Mouse (Mus musculus) heart, embryonic 15.5 days (tissue): ENCODE data around the gene Mast2. TPM values are rescaled to one million over a fixed set of nuclear protein-coding genes. Genes with fewer than 3 reads are reported as not detected.

Experiments used
- ATAC-seq: fragments of 200-750 bp; cut with Nextera tagmentation; replicated peaks from 2 replicates; pipeline ENCODE4 v1.8.0; 2017; ENCODE audit warnings: low read depth, moderate TSS enrichment; ENCODE audit not compliant: insufficient number of reproducible peaks, insufficient read depth, low FRiP score
- H3K27ac ChIP-seq: fragments of 300-500 bp; sonication (generic); 2 replicates; pipeline ENCODE4 v1.5.1; 2015; ENCODE audit warnings: mild to moderate bottlenecking, inconsistent platforms
- H3K27me3 ChIP-seq: fragments of 300-500 bp; sonication (generic); 2 replicates; pipeline ENCODE4 v1.6.1; 2015; ENCODE audit warnings: inconsistent platforms
- H3K36me3 ChIP-seq: fragments of 300-500 bp; sonication (generic); 2 replicates; pipeline ENCODE4 v1.6.1; 2015; ENCODE audit warnings: mild to moderate bottlenecking, inconsistent platforms
- H3K4me1 ChIP-seq: fragments of 300-500 bp; sonication (generic); replicated peaks from 2 replicates; pipeline ENCODE4 v1.6.1; 2015; ENCODE audit warnings: inconsistent platforms
- H3K4me2 ChIP-seq: fragments of 300-500 bp; sonication (generic); 2 replicates; pipeline ENCODE4 v1.6.1; 2015; ENCODE audit warnings: inconsistent platforms, mild to moderate bottlenecking, moderate library complexity
- H3K4me3 ChIP-seq: fragments of 300-500 bp; sonication (generic); 2 replicates; pipeline ENCODE4 v1.5.1; 2015; ENCODE audit warnings: mild to moderate bottlenecking, inconsistent platforms
- H3K9ac ChIP-seq: fragments of 300-500 bp; sonication (generic); 2 replicates; pipeline ENCODE4 v1.6.1; 2015; ENCODE audit warnings: mild to moderate bottlenecking, inconsistent platforms
- H3K9me3 ChIP-seq: fragments of 300-500 bp; sonication (generic); replicated peaks from 2 replicates; pipeline ENCODE4 v1.6.1; 2016; ENCODE audit warnings: inconsistent platforms
- WGBS: fragments of 180-500 bp; shearing (Covaris S2); methylation state at CpG from one replicate; pipeline ENCODE4 v1.1.7; 2015; ENCODE audit warnings: mixed read lengths; 5-methylcytosine and 5-hydroxymethylcytosine counted together
- polyA plus RNA-seq: library from polyadenylated mRNA; unstranded; fragments of >200 nt; fragmentation: Nextera tagmentation; extraction: Ambion mirVana; gene quantifications from 2 replicates; pipeline ENCODE4 v1.2.1, GENCODE M21; 2015

Gene Mast2
- polyA plus RNA-seq, 1 experiment from 2014 or later, result 16.8 TPM

DNA sequence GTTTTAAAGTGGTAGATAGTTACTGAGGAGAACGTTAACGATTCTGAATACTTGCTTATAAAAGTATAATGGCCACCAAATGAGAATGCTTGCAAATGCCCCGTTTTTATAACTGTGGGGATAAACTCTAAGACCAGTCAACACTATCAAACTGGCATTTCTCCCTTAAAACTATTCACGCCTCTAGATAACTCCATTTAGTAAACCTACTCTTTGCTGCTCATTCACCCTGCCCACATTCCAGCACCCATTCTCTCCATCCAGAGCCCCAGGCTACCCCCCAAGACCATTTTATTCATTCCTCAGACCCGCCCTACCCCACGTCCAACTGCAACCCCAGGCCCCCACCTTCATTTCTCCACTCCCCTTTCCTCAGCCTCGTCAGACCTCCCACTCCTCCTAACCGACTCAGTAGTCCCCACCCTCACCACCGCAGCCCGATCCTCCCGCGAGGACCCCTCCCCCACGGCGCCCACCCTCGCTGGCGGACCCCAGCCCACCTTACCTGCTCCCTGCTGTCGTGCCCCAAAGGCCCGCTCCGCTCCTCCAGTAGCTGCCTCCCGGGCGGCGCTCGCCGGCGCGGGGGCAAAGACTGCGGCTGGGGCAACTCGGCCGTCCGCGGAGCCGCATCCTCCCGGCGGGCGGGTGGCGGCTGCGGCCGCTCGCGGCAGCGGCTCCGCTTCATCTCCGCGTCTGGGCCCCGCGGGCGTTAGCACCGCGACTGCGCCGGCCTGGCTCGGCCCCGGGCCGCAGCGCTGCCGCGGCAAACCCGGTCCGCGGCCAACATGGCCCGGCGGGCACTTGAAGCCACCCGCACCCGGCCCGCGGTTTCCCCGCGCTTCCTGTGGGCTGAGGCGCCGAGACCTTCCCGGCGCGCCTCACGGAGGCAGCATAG, 505 bp downstream of the Mast2 start:
- no peaks in the 10 kb centered on the region for H3K9me3 ChIP-seq
- WGBS, result under 1% methylated on average over 62 of the region's 74 CpGs

DNA sequence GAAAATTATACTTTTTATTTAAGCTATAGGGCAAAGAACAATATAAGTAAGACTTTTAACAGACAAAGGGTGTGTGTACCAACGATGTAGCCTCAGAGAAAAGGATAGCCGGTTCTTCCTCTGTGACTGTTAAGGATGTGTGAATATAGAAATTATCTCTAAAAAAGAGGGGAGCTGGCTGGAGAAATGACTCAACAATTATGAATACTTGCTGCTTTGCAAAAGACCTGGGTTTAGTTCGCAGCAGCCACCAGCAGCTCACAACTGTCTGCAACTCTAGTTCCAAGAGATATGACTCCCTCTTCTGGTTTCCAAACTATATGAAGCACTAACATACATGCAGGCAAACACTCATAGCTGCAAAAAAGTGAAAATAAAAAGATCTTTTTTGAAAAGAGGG, 2.0 kb downstream of the Mast2 start:
- WGBS, result 93% methylated on average over 3 of the region's 3 CpGs
- Histone ChIP-seq H3K4me3 (no peak overlapping the region), H3K9ac (no peak overlapping the region), H3K27ac (no peak overlapping the region), H3K36me3 (no peaks in the 10 kb centered on the region), H3K4me2 (no peak overlapping the region), H3K9me3 (no peaks in the 10 kb centered on the region), H3K4me1 (peaks cover 18% of the 10 kb centered on the region), H3K27me3 (no peaks in the 10 kb centered on the region)
- ATAC-seq, result no peak

More for the DNA sequence above, 505 bp downstream of the Mast2 start:
- Histone ChIP-seq H3K4me3 (peak overlapping the region; percentile 96), H3K27me3 (no peaks in the 10 kb centered on the region), H3K9ac (peak overlapping the region; percentile 98), H3K4me2 (peak overlapping the region; percentile 73), H3K4me1 (peaks cover 18% of the 10 kb centered on the region), H3K36me3 (no peaks in the 10 kb centered on the region), H3K27ac (peak overlapping the region; percentile 91)
- ATAC-seq, result peak; percentile 68

DNA sequence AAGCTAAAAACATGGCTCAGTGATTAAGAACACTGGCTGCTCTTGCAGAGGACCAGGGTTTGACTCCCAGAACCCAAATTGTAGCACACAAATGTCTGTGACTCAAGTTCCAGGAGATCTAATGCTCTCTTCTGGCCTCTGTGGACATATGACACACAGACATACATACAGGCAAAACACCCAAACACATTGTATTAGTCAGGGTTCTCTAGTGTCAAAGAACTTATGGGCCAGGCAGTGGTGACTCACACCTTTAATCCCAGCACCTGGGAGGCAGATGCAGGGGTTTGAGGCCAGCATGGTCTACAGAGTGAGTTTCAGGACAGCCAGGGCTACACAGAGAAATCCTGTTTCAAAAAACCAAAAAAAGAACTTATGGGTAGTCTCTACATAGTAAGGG, 12.4 kb downstream of the Mast2 start:
- H3K27ac ChIP-seq, result no peak overlapping the region
- no peak overlapping the region for H3K4me2 ChIP-seq
- ATAC-seq, result no peak
- H3K9me3 ChIP-seq, result no peaks in the 10 kb centered on the region
- no peaks in the 10 kb centered on the region for H3K36me3 ChIP-seq
- no peaks in the 10 kb centered on the region for H3K27me3 ChIP-seq
- peaks cover 5% of the 10 kb centered on the region for H3K4me1 ChIP-seq
- H3K4me3 ChIP-seq, result no peak overlapping the region
- H3K9ac ChIP-seq, result no peak overlapping the region

DNA sequence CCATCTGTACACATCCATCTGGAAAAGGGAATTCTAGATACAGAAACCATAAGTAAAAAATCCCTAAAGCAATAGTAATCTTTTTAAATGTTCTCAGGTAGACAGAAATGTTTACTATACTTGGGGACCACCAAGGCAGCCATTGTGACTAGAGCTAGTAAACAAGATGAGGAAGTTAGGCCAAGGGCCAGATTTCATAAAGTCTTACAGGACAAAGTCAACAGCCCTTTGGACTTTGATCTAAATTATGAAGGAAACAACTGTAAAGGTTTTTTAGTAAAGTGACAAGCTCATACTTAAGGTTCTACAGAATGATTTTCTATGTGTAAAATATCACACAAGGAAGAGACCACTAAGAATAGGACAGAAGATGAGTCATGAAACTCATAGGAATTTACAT, 14.0 kb downstream of the Mast2 start:
- Histone ChIP-seq H3K27ac (no peak overlapping the region), H3K9me3 (no peaks in the 10 kb centered on the region), H3K4me2 (no peak overlapping the region), H3K4me1 (peaks cover 5% of the 10 kb centered on the region), H3K4me3 (no peak overlapping the region), H3K9ac (no peak overlapping the region), H3K27me3 (no peaks in the 10 kb centered on the region), H3K36me3 (no peaks in the 10 kb centered on the region)
- no peak for ATAC-seq

DNA sequence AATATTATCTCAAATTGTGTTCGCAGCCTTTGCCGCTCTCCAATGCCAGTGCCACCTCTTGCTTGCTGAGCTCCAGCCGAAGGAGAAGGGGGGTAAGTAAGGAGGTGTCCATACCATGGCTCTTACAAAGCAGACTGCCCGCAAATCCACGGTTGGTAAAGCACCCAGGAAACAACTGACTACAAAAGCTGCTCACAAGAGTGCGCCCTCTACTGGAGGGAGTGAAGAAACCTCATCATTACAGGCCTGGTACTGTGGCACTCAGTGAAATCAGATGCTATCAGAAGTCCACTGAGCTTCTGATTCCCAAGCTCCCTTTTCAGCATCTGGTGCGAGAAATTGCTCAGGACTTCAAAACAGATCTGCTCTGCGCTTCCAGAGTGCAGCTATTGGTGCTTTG, 15.3 kb downstream of the Mast2 start:
- no peak overlapping the region for H3K4me3 ChIP-seq
- no peak for ATAC-seq
- no peaks in the 10 kb centered on the region for H3K36me3 ChIP-seq
- no peaks in the 10 kb centered on the region for H3K27me3 ChIP-seq
- 43% methylated on average over 8 of the region's 8 CpGs for WGBS
- no peaks in the 10 kb centered on the region for H3K9me3 ChIP-seq
- no peak overlapping the region for H3K27ac ChIP-seq
- no peak overlapping the region for H3K9ac ChIP-seq
- H3K4me1 ChIP-seq, result peaks cover 5% of the 10 kb centered on the region
- H3K4me2 ChIP-seq, result peak overlapping the region; percentile 32; the same call in 1 of the 2 replicates

DNA sequence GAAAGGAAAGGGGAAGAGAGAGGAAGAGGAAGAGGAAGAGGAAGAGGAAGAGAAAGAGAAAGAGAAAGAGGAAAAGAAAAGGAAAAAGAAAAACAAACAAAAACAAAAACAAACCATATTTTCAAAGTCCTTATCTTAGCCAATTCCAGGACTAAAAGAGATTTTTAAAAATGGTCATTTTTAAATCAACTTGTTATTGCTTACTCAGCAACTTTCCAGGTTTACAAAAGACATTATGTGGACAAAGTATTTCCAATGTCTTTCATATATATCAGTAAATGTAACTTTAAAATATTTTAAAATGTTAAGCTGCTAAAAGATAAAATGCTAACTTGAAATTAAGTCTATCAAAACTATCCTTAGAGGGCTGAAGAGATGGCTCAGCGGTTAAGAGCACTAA, 24.6 kb downstream of the Mast2 start:
- 94% methylated on average over 1 of the region's 1 CpGs for WGBS
- ATAC-seq, result no peak
- no peak overlapping the region for H3K27ac ChIP-seq

DNA sequence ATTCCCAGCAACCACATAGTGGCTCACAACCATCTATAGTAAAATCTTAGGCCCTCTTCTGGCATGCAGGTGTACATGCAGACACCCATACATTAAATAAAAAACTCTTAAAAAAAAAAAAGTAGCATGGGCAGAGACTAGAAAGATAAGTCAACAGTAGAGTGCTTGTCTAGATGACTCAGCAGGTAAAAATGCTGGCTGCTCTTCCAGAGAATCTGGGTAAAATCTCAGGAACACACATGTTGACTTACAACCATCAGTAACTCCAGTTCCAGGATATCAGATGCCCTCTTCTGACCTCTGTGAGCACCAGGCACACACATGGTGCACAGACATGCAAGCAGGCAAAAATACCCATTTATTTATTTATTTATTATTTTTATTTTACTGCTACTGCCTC, 25.4 kb downstream of the Mast2 start:
- Histone ChIP-seq H3K4me1 (no peaks in the 10 kb centered on the region), H3K9ac (no peak overlapping the region), H3K27ac (no peak overlapping the region), H3K9me3 (no peaks in the 10 kb centered on the region), H3K27me3 (no peaks in the 10 kb centered on the region), H3K4me3 (no peak overlapping the region), H3K4me2 (no peak overlapping the region), H3K36me3 (no peaks in the 10 kb centered on the region)
- ATAC-seq, result no peak

More for the DNA sequence above, 24.6 kb downstream of the Mast2 start:
- no peaks in the 10 kb centered on the region for H3K9me3 ChIP-seq
- H3K36me3 ChIP-seq, result no peaks in the 10 kb centered on the region
- no peak overlapping the region for H3K4me2 ChIP-seq
- H3K9ac ChIP-seq, result no peak overlapping the region
- H3K4me1 ChIP-seq, result no peaks in the 10 kb centered on the region
- no peak overlapping the region for H3K4me3 ChIP-seq
- no peaks in the 10 kb centered on the region for H3K27me3 ChIP-seq

DNA sequence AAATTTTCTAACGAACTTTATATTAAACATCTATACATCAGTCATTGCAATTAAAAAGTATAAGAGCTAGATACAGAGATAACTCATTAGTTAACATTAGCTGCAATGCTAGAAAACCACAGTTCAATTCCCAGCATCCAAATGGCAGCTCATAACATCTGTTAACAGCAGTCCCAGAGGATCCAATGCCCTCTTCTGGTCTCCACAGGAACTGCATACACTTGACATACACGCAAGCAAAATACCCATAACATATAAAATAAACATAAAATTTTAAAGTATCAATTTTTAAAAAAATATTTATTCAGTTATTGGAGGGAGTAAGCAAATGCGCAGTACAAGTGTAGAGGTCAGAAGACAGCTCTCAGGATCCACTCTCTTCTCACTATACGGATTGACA, 28.4 kb downstream of the Mast2 start:
- H3K4me1 ChIP-seq, result no peaks in the 10 kb centered on the region
- no peak overlapping the region for H3K9ac ChIP-seq
- H3K4me3 ChIP-seq, result no peak overlapping the region
- no peak for ATAC-seq
- no peaks in the 10 kb centered on the region for H3K9me3 ChIP-seq
- no peaks in the 10 kb centered on the region for H3K36me3 ChIP-seq
- H3K27me3 ChIP-seq, result no peaks in the 10 kb centered on the region
- H3K4me2 ChIP-seq, result no peak overlapping the region
- no peak overlapping the region for H3K27ac ChIP-seq
- 91% methylated on average over 4 of the region's 4 CpGs for WGBS

DNA sequence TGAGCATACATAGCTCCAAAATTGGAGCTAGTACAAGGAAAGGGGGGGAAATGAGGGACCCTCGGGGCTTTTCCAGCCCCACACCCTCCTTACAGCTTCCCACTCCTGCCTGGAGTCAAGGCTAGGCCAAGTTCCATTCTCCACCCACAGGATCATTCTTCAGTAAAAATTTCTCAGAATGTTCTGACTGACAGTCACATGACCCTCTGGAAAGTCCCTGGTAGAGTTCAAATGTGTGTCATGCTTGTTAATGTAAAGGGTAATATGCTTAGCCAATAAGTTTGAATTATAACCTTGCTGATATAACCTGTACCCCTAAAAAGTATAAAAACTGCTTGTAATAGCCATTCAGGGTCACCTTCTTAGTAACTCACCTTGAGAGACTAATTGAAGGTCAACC, 41.8 kb downstream of the Mast2 start:
- WGBS, result 71% methylated on average over 1 of the region's 1 CpGs
- no peak for ATAC-seq
- Histone ChIP-seq H3K4me3 (no peak overlapping the region), H3K9me3 (no peaks in the 10 kb centered on the region), H3K9ac (no peak overlapping the region), H3K4me2 (no peak overlapping the region), H3K36me3 (no peaks in the 10 kb centered on the region; the same call in 1 of the 2 replicates), H3K27me3 (no peaks in the 10 kb centered on the region), H3K27ac (no peak overlapping the region), H3K4me1 (peaks cover 9% of the 10 kb centered on the region; the same call in 1 of the 2 replicates)

DNA sequence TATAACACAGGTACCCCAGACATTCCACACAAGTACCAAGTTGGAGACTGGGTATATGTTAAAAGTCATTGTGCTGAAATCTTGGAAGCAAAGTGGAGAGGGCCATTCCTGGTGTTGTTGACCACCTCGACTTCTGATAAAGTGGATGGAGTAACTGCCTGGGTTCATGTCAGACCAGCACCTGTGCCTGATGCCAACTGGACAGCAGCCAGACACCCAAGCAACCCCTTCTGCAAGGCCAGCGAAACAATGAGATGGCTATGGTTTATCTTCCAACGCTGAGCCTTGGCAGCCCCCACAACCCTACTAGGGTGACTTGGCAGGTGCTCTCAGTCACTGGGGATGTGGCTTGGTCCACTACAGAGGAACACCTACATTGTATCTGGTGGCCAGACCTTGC, 42.8 kb downstream of the Mast2 start:
- Histone ChIP-seq H3K4me2 (no peak overlapping the region), H3K9me3 (no peaks in the 10 kb centered on the region), H3K9ac (no peak overlapping the region), H3K4me3 (no peak overlapping the region), H3K27ac (peak overlapping the region; percentile 58), H3K36me3 (no peaks in the 10 kb centered on the region; the same call in 1 of the 2 replicates), H3K27me3 (no peaks in the 10 kb centered on the region), H3K4me1 (peaks cover 9% of the 10 kb centered on the region; the same call in 1 of the 2 replicates)
- 52% methylated on average over 3 of the region's 3 CpGs for WGBS
- 0 out of 2 replicates have a peak, but pooled peaks have one; percentile 14 for ATAC-seq

DNA sequence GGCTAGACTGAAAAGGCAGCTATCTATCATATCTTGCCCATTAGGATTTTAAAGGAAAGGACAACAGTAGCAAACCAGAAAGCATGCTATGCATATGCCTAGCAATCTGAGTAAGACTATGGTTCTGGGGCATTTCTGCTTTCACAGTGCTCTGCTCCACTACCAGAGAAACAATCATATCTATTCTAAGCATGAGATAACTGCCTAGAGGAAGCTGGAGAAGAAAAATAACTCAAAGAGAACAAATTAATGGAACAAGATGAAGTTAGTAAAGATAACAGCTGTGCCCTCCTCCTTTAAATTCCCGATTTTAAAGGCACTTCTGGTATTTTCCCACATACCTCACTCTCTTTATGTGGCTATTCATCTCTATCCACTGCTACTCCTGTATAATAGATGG, 51.0 kb downstream of the Mast2 start:
- no peak for ATAC-seq
- Histone ChIP-seq H3K27ac (peak overlapping the region; percentile 24; the same call in 1 of the 2 replicates), H3K4me2 (no peak overlapping the region), H3K9ac (no peak overlapping the region), H3K9me3 (no peaks in the 10 kb centered on the region), H3K27me3 (no peaks in the 10 kb centered on the region), H3K4me3 (no peak overlapping the region), H3K4me1 (peaks cover 8% of the 10 kb centered on the region), H3K36me3 (no peaks in the 10 kb centered on the region; the same call in 1 of the 2 replicates)
- WGBS, result 22% methylated on average over 1 of the region's 1 CpGs

DNA sequence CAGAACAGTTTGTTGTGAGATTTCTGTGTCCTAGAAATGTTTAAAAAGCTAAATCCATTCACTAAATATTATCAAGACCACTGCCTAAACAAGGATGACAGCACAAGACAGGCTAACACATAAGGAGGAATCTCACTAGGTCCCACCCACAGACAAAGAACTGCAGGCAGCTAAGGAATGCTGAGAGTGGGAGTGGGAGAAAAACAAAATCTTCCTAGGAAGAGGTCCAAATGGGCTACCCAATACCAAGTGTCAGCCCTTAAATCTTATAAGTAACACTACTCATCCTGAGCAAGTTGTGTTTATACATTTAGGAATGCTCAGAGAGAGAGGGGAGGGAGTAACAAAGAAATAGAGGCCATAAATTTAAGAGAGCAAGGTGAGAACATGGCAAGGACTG, 52.6 kb downstream of the Mast2 start:
- Histone ChIP-seq H3K9me3 (no peaks in the 10 kb centered on the region), H3K4me2 (no peak overlapping the region), H3K4me1 (peaks cover 11% of the 10 kb centered on the region), H3K36me3 (no peaks in the 10 kb centered on the region), H3K4me3 (no peak overlapping the region), H3K9ac (no peak overlapping the region), H3K27ac (no peak overlapping the region), H3K27me3 (no peaks in the 10 kb centered on the region)
- ATAC-seq, result no peak
